Mouse (Mus musculus): ENCODE results near the gene Prr5. TPM values are rescaled to one million over a fixed set of nuclear protein-coding genes. Genes with fewer than 3 reads are reported as not detected.
A peak's percentile ranks its signal among the peaks of the same experiment; 100 is the strongest.

The Prr5 gene
- polyA plus RNA-seq (2014; fragmentation: Nextera tagmentation; extraction: Ambion mirVana) = 24.5 and 27.8 TPM in 2 replicates

GRCm38 (mm10) chr15:84668938-84669747 lies at the start of gene Prr5:
Gene Prr5, plus strand, starts transcription at chr15:84669620.
- DNase-seq (no peak), ATAC-seq (ENCODE audit: insufficient read depth) (no peak)
- Histone ChIP-seq H3K27me3 (ENCODE audit: insufficient read depth, low read length) (no peaks in the 10 kb centered on the region), H3K4me2 (no peak within 1 kb of the TSS), H3K4me3 (ENCODE audit: low read depth, low read length) (no peak within 1 kb of the TSS), H3K9ac (no peak within 1 kb of the TSS), H3K4me1 (ENCODE audit: insufficient read depth) (no peaks in the 10 kb centered on the region), H3K9me3 (ENCODE audit: low read depth, low read length) (no peaks in the 10 kb centered on the region), H3K36me3 (ENCODE audit: insufficient read depth) (no peaks in the 10 kb centered on the region), H3K27ac (ENCODE audit: low read depth) (no peak within 1 kb of the TSS)
- 58% methylated on average over 14 of the region's 14 CpGs for WGBS
- no peak for TF ChIP-seq CTCF (IDR thresholded peaks at IDR 0.05; ENCODE audit: low read depth)

- no peaks in the 10 kb centered on the region for H3K9me3 ChIP-seq (ENCODE audit: low read depth, low read length)
- no peak overlapping the region for H3K9ac ChIP-seq
- no peak overlapping the region for H3K27ac ChIP-seq (ENCODE audit: low read depth)
- no peak for TF ChIP-seq CTCF (IDR thresholded peaks at IDR 0.05; ENCODE audit: low read depth)
- no peak overlapping the region for H3K4me2 ChIP-seq
- 61% methylated on average over 3 of the region's 3 CpGs for WGBS
- no peaks in the 10 kb centered on the region for H3K36me3 ChIP-seq (ENCODE audit: insufficient read depth)
- no peaks in the 10 kb centered on the region for H3K27me3 ChIP-seq (ENCODE audit: insufficient read depth, low read length)
- 0 out of 2 replicates have a peak, but pooled peaks cover under 1% of the 10 kb centered on the region for H3K4me1 ChIP-seq (ENCODE audit: insufficient read depth)
- ATAC-seq (ENCODE audit: insufficient read depth) (no peak), DNase-seq (no peak)
- H3K4me3 ChIP-seq (ENCODE audit: low read depth, low read length) = no peak overlapping the region
Observed at GRCm38 (mm10) chr15:84620028-84620427, 49.4 kb upstream of the Prr5 start.

- H3K4me3 ChIP-seq (ENCODE audit: low read depth, low read length) = no peak overlapping the region
- H3K36me3 ChIP-seq (ENCODE audit: insufficient read depth) = no peaks in the 10 kb centered on the region
- H3K27me3 ChIP-seq (ENCODE audit: insufficient read depth, low read length) = no peaks in the 10 kb centered on the region
- ATAC-seq (ENCODE audit: insufficient read depth) = no peak
- no peak overlapping the region for H3K9ac ChIP-seq
- no peak overlapping the region for H3K27ac ChIP-seq (ENCODE audit: low read depth)
- H3K4me1 ChIP-seq (ENCODE audit: insufficient read depth) = 0 out of 2 replicates have a peak, but pooled peaks cover 10% of the 10 kb centered on the region
- no peak overlapping the region for H3K4me2 ChIP-seq
- no peak for TF ChIP-seq CTCF (IDR thresholded peaks at IDR 0.05; ENCODE audit: low read depth)
- 33% methylated on average over 14 of the region's 14 CpGs for WGBS
- no peaks in the 10 kb centered on the region for H3K9me3 ChIP-seq (ENCODE audit: low read depth, low read length)
- no peak for DNase-seq
Observed at GRCm38 (mm10) chr15:84621722-84622428, 47.5 kb upstream of the Prr5 start.

GRCm38 (mm10) chr15:84624870-84625269 lies 44.5 kb upstream of the Prr5 start:
- H3K27me3 ChIP-seq (ENCODE audit: insufficient read depth, low read length) = no peaks in the 10 kb centered on the region
- H3K36me3 ChIP-seq (ENCODE audit: insufficient read depth) = no peaks in the 10 kb centered on the region
- no peaks in the 10 kb centered on the region for H3K9me3 ChIP-seq (ENCODE audit: low read depth, low read length)
- WGBS = 40% methylated on average over 9 of the region's 9 CpGs
- no peak overlapping the region for H3K9ac ChIP-seq
- ATAC-seq (ENCODE audit: insufficient read depth) (no peak), DNase-seq (peak; percentile 57)
- no peak overlapping the region for H3K4me3 ChIP-seq (ENCODE audit: low read depth, low read length)
- H3K27ac ChIP-seq (ENCODE audit: low read depth) = no peak overlapping the region
- H3K4me2 ChIP-seq = no peak overlapping the region
- 0 out of 2 replicates have a peak, but pooled peaks cover 10% of the 10 kb centered on the region for H3K4me1 ChIP-seq (ENCODE audit: insufficient read depth)
- no peak for TF ChIP-seq CTCF (IDR thresholded peaks at IDR 0.05; ENCODE audit: low read depth)

GRCm38 (mm10) chr15:84625712-84626414 lies 43.6 kb upstream of the Prr5 start:
- H3K9ac ChIP-seq = no peak overlapping the region
- ATAC-seq (ENCODE audit: insufficient read depth) (peak; percentile 86), DNase-seq (peak; percentile 88)
- H3K36me3 ChIP-seq (ENCODE audit: insufficient read depth) = no peaks in the 10 kb centered on the region
- 48% methylated on average over 6 of the region's 6 CpGs for WGBS
- H3K4me1 ChIP-seq (ENCODE audit: insufficient read depth) = 0 out of 2 replicates have a peak, but pooled peaks cover 10% of the 10 kb centered on the region
- no peak overlapping the region for H3K27ac ChIP-seq (ENCODE audit: low read depth)
- no peaks in the 10 kb centered on the region for H3K27me3 ChIP-seq (ENCODE audit: insufficient read depth, low read length)
- no peak for TF ChIP-seq CTCF (IDR thresholded peaks at IDR 0.05; ENCODE audit: low read depth)
- H3K4me2 ChIP-seq = no peak overlapping the region
- no peaks in the 10 kb centered on the region for H3K9me3 ChIP-seq (ENCODE audit: low read depth, low read length)
- no peak overlapping the region for H3K4me3 ChIP-seq (ENCODE audit: low read depth, low read length)

- DNase-seq (no peak), ATAC-seq (ENCODE audit: insufficient read depth) (no peak)
- TF ChIP-seq CTCF (IDR thresholded peaks at IDR 0.05; ENCODE audit: low read depth) = no peak
- no peak overlapping the region for H3K4me2 ChIP-seq
- no peak overlapping the region for H3K9ac ChIP-seq
- 74% methylated on average over 5 of the region's 5 CpGs for WGBS
- no peaks in the 10 kb centered on the region for H3K9me3 ChIP-seq (ENCODE audit: low read depth, low read length)
- H3K4me1 ChIP-seq (ENCODE audit: insufficient read depth) = 0 out of 2 replicates have a peak, but pooled peaks cover 10% of the 10 kb centered on the region
- no peak overlapping the region for H3K27ac ChIP-seq (ENCODE audit: low read depth)
- H3K4me3 ChIP-seq (ENCODE audit: low read depth, low read length) = no peak overlapping the region
- H3K36me3 ChIP-seq (ENCODE audit: insufficient read depth) = no peaks in the 10 kb centered on the region
- H3K27me3 ChIP-seq (ENCODE audit: insufficient read depth, low read length) = no peaks in the 10 kb centered on the region
Observed at GRCm38 (mm10) chr15:84627308-84627707, 42.1 kb upstream of the Prr5 start.
